Mouse (Mus musculus) frontal cortex, postnatal 10 days (tissue): ENCODE measurements at regions not wholly inside any gene's neighbourhood (a gene's known extent, or its start where the extent isn't known, plus 50 kb on each side); places are given as distances from the start of the nearest gene placed in this dataset.
A peak's percentile ranks its signal among the peaks of the same experiment; 100 is the strongest.

ENCODE experiments used
- DNase-seq, 2 experiments: peaks; one replicate each; pipeline ENCODE4 v3.0.0; 2022; ENCODE audit warnings: low spot score in 2 of 2, mixed read lengths in 1 of 2

DNA sequence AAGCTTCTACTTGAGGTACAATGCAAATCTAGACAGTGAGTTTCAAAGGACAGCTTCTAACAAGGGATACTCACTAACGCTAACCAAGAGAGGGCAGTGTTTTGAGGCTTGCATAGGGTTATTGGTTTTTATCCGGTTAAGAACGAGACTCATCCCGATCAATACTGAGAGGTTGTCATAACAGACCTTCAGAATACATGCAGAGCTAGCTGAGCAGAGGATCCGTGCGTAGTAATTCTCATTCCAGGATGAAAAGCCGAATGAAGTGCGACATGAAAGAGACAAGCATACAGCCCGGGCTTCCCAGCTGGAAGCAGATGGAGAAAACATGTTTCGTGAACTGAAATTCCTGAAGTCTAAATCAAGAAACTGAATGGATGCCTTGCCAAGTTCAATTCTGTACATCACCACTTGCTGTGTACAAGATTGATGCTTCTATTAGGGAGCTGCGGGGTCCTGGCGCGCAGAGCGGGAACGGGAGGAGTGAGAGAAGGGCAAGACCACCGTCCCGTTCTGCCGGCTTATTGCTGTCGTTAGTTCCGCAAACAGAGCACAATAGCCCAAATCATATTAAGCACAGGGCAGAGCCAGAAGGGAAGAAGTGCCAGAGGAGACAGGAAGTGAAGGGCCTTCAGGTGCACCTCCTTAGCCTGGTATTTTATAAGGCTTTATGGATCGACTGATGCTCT lies 65.4 kb upstream of the Tes start:
- DNase-seq = no peak

DNA sequence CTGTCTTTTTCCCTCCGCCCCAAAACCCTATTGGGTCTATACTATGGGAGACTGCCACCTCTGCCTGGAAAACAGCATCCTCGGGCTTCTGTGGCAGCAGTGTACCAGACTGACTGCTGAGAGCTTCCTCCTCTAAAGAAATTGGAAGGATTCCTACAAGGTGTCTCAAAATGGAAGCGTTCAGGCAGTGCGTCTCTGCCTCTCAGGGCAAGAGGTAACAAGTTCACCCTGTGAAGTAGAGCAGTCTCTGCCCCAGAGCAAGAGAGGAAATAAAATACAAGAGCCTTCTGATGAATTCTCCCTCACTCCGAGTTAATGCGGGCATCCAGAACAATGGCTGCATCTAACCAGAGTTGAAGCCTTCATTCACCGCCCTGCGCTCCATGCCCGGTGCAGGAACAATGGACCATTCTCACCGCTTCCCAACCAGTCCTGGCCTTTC lies 69.4 kb upstream of the Tes start:
- DNase-seq = no peak

DNA sequence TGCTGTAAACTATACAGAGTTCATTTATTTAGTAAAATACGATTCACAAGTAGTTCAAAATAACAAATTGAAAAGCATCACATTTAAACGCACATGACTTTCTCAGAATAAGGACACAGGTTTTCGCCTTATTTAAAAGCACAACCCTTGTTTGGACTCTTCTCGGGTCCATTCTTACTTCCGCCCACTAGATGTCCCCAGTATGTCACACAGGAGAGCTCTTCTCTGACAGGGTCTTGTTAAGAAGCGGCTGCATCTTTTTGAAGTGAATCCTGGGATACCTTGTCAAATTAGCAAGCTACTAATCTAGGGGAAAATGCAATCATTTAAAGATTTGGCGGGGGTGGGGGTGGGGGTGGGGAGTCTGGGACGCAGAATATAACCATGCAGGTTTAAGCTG lies 70.2 kb upstream of the Tes start:
- peak in 1 of 2 experiments; percentile 17 for DNase-seq

DNA sequence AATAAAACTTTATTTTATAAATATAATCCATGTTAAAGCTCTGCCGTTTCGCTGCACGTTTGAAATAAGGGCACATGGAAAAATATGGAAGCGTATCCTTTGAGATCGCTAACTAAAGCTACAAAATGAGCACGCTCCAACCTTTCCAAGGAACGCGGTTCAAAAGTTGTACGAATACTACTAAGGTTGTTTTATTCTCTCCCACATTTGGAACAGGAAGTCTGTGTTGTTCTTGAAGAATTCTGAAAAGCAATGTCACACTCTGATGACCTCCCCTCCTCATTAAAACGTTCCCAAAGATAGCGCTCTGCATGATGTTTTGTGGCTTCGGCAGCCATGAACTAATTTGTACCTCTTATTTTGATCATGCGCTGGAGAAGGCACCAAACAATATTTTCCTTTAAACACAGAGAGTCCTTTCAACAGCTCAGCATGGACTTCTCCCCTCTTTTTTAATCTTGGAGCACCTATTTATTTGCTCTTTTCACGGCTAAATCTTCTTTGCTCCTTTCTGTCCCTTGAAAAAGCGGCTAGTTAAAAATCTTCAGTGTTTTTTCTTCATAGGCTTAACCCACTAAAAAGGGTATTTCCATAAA lies 72.9 kb upstream of the Tes start:
- DNase-seq = no peak

DNA sequence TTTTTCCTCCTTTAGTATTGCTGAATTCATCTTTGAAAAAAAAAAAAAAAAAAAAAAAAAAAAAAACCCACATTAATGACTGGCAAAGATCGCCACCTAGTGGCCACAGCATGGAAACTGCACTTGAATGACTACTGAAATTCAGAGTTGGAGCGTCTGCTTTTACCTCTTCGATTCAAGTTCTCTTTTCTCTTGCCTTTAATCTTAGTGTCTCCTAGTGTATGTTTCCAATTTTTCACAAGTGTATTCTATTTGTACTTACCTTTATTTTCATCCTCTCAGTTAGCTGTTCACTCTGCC lies 79.9 kb upstream of the Tfec start:
- DNase-seq = no peak

DNA sequence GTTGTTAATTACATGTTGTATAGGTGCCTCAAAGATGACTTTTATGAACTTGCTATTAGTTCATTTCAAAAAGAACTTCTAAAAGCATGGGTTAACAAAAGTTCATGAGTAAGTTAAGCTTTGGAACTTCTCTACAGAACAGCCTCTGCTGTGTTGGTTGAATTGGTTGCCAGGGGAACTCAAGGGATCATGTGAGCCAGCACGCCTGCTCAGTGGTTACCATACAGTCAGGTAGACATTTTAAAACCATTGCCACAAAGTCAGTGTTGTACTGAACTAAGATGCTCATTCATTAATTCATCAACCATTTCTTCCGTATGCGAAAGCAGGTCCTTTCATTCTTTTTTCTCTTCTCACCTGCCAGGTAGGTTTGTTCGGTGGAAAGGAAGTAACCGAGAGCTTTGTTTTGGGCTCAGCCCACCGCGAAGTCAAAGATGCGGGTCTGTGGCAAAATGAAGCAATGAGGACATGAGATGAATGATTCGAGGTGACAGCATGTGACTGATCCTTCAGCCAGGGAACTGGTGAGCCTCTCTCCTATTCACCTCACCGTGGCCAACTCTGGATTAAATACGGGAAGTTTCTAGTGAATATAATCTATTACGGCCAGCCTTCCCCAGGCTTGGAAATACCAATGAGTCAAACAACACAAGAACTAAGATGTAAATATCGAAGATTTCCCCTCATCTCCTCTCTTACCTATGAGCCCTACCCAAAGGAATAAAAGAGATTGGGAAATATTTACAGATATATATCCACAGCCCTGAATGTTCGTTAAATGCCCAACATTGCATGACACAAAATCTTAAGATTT lies 79.4 kb upstream of the Tfec start:
- DNase-seq = no peak

DNA sequence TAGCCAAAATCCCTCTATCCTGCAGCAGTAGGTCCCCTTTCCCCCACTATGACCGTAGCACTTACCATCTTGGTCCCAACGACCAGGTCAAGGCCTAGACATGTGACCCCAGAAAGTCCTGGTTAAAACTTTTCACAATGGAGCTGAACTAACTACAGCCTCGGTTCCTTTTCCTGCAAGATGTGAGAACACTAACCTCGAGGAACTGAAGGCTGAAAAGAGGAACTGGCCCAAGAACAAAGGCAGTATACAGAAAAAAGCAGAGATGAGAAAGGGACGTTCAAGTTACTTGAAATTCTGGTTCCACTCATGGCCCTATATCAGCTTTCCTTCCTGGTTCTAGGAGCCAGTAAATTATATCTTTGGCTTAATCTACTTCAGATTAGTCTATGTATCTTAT lies 67.4 kb upstream of the Tfec start:
- DNase-seq = no peak

DNA sequence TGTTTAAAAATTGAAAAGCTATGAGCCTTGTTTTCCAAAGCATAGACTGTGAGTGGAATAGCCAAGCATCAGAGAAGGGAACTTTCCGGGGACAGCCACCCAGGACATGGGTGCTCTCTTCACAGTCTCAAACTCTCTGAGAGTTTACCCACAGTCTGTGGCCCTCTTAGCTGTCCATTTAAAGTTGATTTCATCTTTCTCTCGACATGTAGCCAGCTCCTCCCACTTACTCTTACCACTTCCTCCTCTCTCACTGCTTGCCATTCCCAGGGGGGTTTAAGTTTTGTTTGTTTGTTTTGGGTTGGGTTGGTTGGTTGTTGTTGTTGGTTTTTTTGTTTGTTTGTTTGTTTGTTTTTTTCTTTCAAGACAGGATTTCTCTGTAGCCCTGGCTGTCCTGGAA lies 66.1 kb upstream of the Tfec start:
- no peak for DNase-seq

DNA sequence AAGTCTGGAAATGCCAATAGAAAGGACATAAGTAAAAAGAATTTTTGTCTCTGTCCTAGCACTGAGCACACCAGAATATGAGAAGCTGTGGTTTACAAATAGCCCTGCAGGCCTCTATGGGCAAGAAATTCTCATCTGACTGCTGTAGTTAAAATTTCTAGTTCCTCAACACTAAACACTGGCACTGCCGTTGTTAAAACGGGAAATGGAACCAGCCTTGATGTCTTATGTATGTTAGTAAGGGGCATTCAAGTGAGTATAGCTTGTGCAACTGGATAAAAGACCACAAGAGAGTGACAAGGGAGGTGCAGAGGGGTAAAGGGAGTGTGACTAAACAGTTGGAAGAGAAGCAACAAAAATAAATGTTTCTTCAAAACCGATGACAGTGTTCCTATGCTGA lies 65.7 kb upstream of the Tfec start:
- DNase-seq = no peak

DNA sequence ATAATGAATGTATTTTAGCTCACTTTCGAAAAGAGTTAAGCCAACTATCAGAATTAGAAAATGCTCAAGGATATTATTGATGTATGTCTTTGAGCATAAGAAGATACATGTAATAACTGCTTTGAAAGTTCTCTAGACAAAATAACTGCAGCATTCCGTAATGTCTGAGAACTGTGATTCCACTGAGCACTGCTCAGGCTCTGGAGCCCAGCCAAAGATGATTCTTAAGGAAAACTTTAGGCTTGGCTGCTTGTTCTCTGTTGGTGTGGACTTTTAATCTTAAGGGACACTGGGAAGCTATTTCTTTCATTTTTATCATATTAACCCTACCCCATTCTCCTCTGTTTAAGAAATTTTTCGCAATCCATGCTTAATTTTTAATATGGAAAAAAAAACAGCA lies 59.9 kb upstream of the Tfec start:
- DNase-seq = no peak

DNA sequence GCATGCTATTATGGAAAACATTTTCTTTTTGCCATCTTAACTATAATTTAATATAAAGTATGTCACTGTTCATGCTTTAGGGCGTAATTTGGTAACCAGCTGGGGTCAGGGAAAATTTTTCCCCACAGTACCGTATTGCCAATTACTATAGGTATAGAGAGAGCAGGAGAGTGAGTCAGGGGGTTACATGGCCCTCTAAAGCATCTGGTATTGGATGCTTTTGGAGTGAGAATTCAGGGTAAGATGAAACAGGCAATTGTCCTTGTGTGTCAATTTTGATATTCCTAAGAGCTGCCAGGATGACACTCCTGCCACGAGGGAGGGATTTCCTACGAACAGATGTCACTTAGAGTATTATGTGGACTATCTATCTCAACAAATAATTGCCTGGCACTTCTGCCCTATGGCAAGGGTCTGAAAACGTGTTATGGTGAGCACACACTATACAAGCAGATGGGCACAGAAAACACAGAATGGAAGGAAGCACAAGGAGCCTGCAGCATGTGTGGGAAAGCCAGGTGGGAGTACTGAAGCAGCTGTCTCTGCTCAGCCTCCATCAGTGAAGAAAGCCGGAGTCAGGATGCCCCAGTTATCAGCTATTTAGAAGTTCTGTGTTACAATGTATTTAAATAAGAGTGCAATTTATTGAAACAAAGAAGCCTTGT lies 58.7 kb upstream of the Tfec start:
- DNase-seq = no peak
